Mouse (Mus musculus): ENCODE measurements around the gene Zcchc24. TPM values are rescaled to one million over a fixed set of nuclear protein-coding genes. Genes with fewer than 3 reads are reported as not detected.

The Zcchc24 gene
- polyA plus RNA-seq, 1 experiment from 2014 or later = 17.0 TPM

GRCm38 (mm10) chr14:25663649-25664309 is 105.1 kb downstream of the Zcchc24 start:
- WGBS = 89% methylated on average over 7 of the region's 7 CpGs

More at GRCm38 (mm10) chr14:25663649-25664309, 105.1 kb downstream of the Zcchc24 start:
- H3K4me1 ChIP-seq = no peaks in the 10 kb centered on the region
- H3K27ac ChIP-seq = no peak overlapping the region
- no peaks in the 10 kb centered on the region for H3K9me3 ChIP-seq (replicated peaks)
- no peaks in the 10 kb centered on the region for H3K27me3 ChIP-seq (ENCODE audit: low read depth, poor library complexity, severe bottlenecking)
- no peak for DNase-seq (ENCODE audit: low spot score)
- H3K36me3 ChIP-seq = peaks cover 91% of the 10 kb centered on the region
- H3K4me3 ChIP-seq = no peak overlapping the region

Other genes starting within 250 kb of the Zcchc24 start
- 56.8 and 67.3 TPM in 2 replicates for gene Ppif, start 74.9 kb downstream of the Zcchc24 start, polyA plus RNA-seq (2016; fragmentation: Nextera tagmentation; extraction: Ambion mirVana)
- 3.7 and 6.4 TPM in 2 replicates for gene Anxa11, start 73.1 kb upstream of the Zcchc24 start, polyA plus RNA-seq (2016; fragmentation: Nextera tagmentation; extraction: Ambion mirVana)
- not detected in 2 replicates for gene Plac9a, start 134.1 kb upstream of the Zcchc24 start, polyA plus RNA-seq (2016; fragmentation: Nextera tagmentation; extraction: Ambion mirVana)
- 1.9 and 3.4 TPM in 2 replicates for gene Tmem254a, start 158.6 kb upstream of the Zcchc24 start, polyA plus RNA-seq (2016; fragmentation: Nextera tagmentation; extraction: Ambion mirVana)
- not detected in 2 replicates for gene Cphx1, start 169.3 kb upstream of the Zcchc24 start, polyA plus RNA-seq (2016; fragmentation: Nextera tagmentation; extraction: Ambion mirVana)
- gene Duxbl1, start 209.5 kb upstream of the Zcchc24 start, polyA plus RNA-seq (2016; fragmentation: Nextera tagmentation; extraction: Ambion mirVana) = 1.8 and 3.8 TPM in 2 replicates